23 mouse cellular contexts compared by ENCODE assay signal in genomic region chr19:57101986-57102385, GRCm38 (mm10).
"Had no signal": no experiment of that assay in that cellular context is flagged by ENCODE, and none has a peak within 500 bp of the region (broad histone marks: within the 10 kb centered on the region; RNA-seq: fewer than 3 reads in every experiment).

No protein-coding gene starts in this region.

- H3K27ac ChIP-seq: kidney, postnatal 0 days; limb, embryonic 10.5 days; liver, embryonic 12.5 days; liver, embryonic 15.5 days; midbrain, embryonic 10.5 days; midbrain, embryonic 13.5 days; neural tube, embryonic 13.5 days; stomach, embryonic 15.5 days had no signal

- H3K4me3 ChIP-seq: limb, embryonic 10.5 days; limb, embryonic 13.5 days; liver, embryonic 12.5 days; liver, embryonic 15.5 days; lung, embryonic 15.5 days; megakaryocyte, embryonic 14.5 days; midbrain, embryonic 10.5 days; midbrain, embryonic 13.5 days; myocyte; neural tube, embryonic 13.5 days; stomach, embryonic 15.5 days had no signal

- H3K4me2 ChIP-seq: limb, embryonic 13.5 days; liver, embryonic 12.5 days; liver, embryonic 15.5 days; lung, embryonic 15.5 days; midbrain, embryonic 13.5 days; neural tube, embryonic 13.5 days; stomach, embryonic 15.5 days had no signal

- ATAC-seq: liver, embryonic 12.5 days; midbrain, embryonic 13.5 days; midbrain, embryonic 16.5 days had no signal

- H3K9ac ChIP-seq: limb, embryonic 13.5 days; liver, embryonic 12.5 days; liver, embryonic 15.5 days; lung, embryonic 15.5 days; midbrain, embryonic 13.5 days; neural tube, embryonic 13.5 days; stomach, embryonic 15.5 days had no signal

- DNase-seq: kidney, adult 9 months; kidney, postnatal 36 days; liver; lung, adult 18-20 months; lung, postnatal 10 days; lung, postnatal 36 days; retina, postnatal 1 day; right cerebral cortex, postnatal 25 days; spleen, adult 18-20 months; thymus, postnatal 25 days had no signal

- H3K4me1 ChIP-seq: liver, embryonic 15.5 days; midbrain, embryonic 13.5 days had no signal

- H3K36me3 ChIP-seq: limb, embryonic 10.5 days; limb, embryonic 13.5 days; liver, embryonic 12.5 days; liver, embryonic 15.5 days; lung, embryonic 15.5 days; midbrain, embryonic 10.5 days; midbrain, embryonic 13.5 days; neural tube, embryonic 13.5 days; stomach, embryonic 15.5 days had no signal

- H3K27me3 ChIP-seq: limb, embryonic 13.5 days; liver, embryonic 12.5 days; liver, embryonic 15.5 days; lung, embryonic 15.5 days; midbrain, embryonic 13.5 days; neural tube, embryonic 13.5 days; stomach, embryonic 15.5 days had no signal

- H3K9me3 ChIP-seq: limb, embryonic 10.5 days; limb, embryonic 13.5 days; liver, embryonic 12.5 days; liver, embryonic 15.5 days; lung, embryonic 15.5 days; megakaryocyte, embryonic 14.5 days; midbrain, embryonic 10.5 days; midbrain, embryonic 13.5 days; neural tube, embryonic 13.5 days; stomach, embryonic 15.5 days had no signal
